Mouse (Mus musculus) ovary, postnatal 36 days (tissue): ENCODE results near the gene Mta2.

ENCODE experiments used
- DNase-seq: peaks from one replicate; pipeline ENCODE4 v3.0.0; 2022; ENCODE audit warnings: low spot score, mixed read lengths

Gene Mta2

DNA sequence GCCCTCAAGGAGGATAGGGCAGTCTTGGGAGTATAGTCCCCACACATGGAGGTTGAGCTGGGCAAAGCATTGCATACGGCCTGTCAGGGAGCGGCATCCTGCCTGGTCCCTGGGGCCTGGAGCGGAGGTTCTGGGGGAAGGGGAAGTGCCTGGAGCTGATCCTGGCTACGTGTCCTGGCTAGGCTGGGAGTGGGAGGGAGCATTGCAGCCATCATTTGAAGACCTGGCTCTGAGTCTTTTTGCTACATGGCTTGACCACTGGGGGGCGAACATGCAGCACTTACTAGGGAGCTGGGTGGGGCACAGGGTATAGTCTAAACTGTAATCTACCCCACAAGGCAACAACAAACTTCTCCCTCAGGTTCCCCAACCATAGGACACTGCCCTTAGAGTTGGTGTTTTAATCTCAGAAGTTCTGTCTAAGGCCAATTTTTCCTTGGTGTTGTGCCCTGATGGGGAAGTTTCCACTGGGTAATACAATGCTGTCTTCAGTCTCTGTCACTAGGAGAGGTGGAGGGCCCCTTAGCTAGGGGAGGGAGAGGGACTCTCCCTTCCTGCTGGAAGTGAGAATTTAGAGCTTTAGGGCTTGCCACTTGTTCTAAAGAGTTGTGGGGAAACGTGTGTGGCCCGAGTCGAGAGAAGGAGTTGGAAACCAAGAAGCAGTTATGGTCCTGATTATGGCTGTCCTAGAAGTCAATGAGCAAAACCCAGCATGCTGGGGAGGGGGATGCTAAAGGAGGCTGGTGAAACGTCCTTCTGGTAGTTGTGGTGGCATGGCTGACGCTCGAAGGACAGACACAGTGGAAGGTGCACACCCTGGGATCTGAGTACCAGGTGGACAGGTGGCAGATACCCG is 51.3 kb downstream of the Mta2 start:
- DNase-seq = peak; percentile 81

DNA sequence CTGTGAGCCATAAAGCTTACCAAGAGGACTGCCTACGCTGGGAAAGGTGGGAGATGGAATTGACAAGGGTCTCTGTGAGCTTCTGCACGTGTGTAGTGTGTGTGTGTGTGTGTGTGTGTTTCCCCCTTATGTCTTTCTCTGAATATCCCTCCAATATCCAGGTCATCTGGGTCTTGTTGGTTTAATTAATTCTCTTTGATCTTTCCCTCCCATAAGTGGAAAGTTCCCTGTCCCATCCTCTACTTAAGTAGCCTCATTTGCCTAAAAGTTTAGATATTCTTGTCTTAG is 51.9 kb downstream of the Mta2 start:
- no peak for DNase-seq

DNA sequence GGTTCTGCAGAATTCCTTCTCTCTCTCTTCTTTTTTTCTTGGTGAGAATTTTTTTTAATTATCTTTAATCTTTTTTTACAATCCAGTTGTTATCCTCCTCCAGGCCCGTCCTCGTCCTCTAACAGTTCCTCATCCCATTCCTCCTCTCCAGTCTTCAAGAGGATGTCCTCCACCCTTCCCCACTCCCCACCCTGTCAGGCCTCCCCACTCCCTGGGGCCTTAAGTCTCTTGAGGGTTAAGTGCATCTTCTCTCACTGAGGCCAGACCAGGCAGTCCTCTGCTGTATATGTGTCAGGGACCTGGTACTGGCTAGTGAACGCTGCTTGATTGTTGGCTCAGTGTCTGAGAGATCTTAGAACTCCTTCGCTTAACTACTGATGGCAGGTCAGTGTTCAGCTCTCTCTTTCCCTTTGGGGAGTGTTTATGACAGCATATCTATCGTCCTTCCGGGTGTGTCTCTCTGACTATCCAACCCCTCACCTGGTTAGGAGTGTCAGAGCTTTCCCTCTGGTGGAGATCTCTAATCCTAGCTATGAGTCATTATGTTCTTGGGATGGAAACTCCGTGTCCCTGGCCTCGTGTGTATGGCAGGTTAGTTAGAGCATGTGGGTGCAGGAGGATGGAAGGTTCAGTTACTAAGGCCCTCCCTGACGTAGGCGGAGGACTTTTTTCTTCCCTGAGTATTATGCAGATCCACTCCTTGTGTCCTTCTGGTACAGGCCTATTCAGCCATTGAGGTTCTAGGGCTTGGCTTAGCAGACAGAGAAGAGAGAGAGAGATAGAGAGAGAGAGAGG is 53.3 kb downstream of the Mta2 start:
- no peak for DNase-seq

DNA sequence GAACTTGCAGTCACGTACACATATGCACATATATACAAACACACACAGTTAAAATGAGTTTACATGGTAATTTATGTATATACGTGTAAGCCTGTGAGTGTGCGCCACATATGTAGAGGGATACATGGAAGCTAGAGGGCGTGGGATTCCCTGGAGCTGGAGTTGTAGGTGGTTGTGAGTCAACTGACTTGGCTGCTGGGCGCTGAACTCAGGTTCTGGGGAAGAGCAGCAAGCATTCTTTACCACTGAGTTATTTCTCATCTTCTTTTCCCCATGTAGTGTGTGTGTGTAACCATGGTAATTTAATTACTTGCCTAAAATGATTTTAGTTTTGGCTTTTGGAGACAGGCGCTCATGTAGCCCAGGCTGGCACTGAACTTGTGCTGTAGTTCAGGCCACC is 54.9 kb downstream of the Mta2 start:
- no peak for DNase-seq

DNA sequence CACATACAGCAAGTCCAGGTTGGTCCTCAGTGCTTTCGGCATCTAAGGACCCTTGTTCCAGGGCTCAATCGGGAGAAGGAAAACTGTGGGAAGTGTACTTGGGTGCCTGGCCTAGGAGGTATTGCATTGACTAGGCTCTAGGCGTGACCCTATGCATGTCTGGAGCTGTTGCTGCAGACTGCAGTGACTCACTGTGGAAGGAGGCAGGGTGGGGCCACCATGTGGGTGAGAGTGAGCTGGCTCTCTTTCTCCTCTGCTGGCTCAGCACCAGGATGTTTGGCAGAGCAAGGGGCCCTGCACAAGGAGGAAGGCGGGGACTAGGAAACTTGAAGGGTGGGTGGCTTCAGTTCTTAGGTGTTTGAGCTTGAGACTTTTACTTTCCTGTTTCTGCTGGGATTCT is 55.9 kb downstream of the Mta2 start:
- DNase-seq = peak; percentile 79

DNA sequence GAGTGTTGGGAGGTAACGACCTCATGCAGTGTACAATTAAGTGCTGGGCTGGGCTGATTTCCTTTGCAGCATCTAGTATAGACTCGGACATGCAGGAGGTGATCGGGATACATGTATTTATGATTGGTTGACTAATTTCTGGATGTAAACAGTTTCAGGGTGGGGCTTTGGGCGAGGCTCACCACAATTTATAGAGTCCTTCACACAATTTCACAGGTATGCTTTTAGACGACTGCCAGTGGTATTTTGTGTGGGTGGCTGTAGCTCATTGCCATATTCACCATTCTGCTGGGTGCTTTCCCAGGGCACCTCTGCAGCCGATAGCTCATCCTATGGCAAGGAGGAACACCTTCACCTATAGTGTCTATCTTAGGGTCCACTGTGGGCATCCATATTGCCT is 56.9 kb downstream of the Mta2 start:
- no peak for DNase-seq

DNA sequence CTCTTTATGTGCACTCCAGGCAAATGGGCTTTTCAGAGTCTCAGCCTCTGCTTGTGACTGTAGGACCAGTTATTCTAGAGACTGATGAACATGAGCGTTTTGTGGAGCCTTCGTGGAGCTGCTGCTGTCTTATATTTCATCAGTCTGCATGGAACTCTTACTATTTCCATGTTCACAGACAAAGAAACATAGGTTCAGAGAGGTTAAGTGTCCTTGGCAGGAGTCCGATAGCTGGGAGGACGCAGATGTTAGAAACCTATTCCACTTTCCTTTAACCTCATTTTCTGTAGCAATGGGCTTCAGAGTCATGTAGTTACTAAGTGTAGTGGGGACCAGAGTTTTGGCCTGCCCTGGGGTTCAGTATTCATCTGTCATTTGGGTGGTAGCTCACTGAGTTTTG is 57.5 kb downstream of the Mta2 start:
- no peak for DNase-seq
